Mouse (Mus musculus): ENCODE results near the gene Bcas3. TPM values are rescaled to one million over a fixed set of nuclear protein-coding genes. Genes with fewer than 3 reads are reported as not detected.

Bcas3 gene
- polyA plus RNA-seq, 1 experiment = 25.3 TPM

DNA sequence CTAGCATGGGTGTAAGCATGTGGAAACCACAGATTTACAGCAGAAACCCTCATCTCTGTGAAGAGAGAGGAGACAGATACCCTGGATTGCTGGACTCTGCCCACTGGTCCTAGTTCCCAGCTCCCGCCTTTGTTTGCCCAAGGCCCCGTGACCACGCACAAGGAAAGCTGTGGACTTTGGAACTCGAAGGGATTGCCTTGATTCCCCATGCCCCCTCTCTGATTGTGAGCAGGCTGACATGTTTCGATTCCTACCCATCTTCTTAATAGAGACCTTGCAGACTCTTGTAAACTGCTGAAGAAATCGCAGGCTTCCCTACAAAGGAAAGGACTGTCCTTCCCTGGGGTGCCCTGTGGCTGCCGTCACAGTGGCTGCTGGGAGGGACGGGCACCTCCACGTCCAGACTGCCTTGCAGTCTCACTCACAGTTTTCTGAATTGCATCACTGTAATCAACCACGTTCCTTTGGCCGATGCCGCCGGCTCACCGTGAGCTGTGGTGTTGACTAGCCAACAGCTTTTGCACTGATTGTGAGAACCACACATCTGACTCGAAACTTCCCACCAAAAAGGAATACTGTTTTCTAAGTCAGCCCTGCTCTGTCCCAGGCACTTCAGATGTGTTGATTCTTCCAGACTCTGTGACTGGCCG, 342.8 kb downstream of the Bcas3 start:
- Histone ChIP-seq H3K27me3 (ENCODE audit: control insufficient read depth, insufficient read depth, low read length) (no peaks in the 10 kb centered on the region), H3K4me1 (ENCODE audit: control insufficient read depth, insufficient read depth, insufficient read length) (peaks cover 8% of the 10 kb centered on the region; the same call in 1 of the 2 replicates), H3K27ac (ENCODE audit: insufficient read depth, low read length) (no peak overlapping the region), H3K36me3 (ENCODE audit: control insufficient read depth, insufficient read depth, low read length) (no peaks in the 10 kb centered on the region), H3K4me3 (ENCODE audit: extremely low read depth, insufficient read depth, insufficient read length) (no peak overlapping the region)
- TF ChIP-seq POLR2A (IDR thresholded peaks at IDR 0.05; ENCODE audit: low read depth, low read length) (no peak), CTCF (IDR thresholded peaks at IDR 0.05; ENCODE audit: extremely low read depth, insufficient read depth, insufficient read length, insufficient replicate concordance) (no peak)
- WGBS = 91% methylated on average over 16 of the region's 16 CpGs
- DNase-seq (ENCODE audit: low read depth in 1 of 2, low spot score in 2 of 2) = no peak

- TF ChIP-seq CTCF (IDR thresholded peaks at IDR 0.05; ENCODE audit: extremely low read depth, insufficient read depth, insufficient read length, insufficient replicate concordance) (no peak), POLR2A (IDR thresholded peaks at IDR 0.05; ENCODE audit: low read depth, low read length) (no peak)
- 92% methylated on average over 14 of the region's 14 CpGs for WGBS
- Histone ChIP-seq H3K27ac (ENCODE audit: insufficient read depth, low read length) (no peak overlapping the region; the same call in 1 of the 2 replicates), H3K4me3 (ENCODE audit: extremely low read depth, insufficient read depth, insufficient read length) (no peak overlapping the region), H3K4me1 (ENCODE audit: control insufficient read depth, insufficient read depth, insufficient read length) (peaks cover 8% of the 10 kb centered on the region; the same call in 1 of the 2 replicates), H3K36me3 (ENCODE audit: control insufficient read depth, insufficient read depth, low read length) (no peaks in the 10 kb centered on the region), H3K27me3 (ENCODE audit: control insufficient read depth, insufficient read depth, low read length) (no peaks in the 10 kb centered on the region)
- no peak for DNase-seq (ENCODE audit: low read depth in 1 of 2, low spot score in 2 of 2)
These were observed 343.8 kb downstream of the Bcas3 start for GRCm38 (mm10) chr11:85696491-85697398.

DNA sequence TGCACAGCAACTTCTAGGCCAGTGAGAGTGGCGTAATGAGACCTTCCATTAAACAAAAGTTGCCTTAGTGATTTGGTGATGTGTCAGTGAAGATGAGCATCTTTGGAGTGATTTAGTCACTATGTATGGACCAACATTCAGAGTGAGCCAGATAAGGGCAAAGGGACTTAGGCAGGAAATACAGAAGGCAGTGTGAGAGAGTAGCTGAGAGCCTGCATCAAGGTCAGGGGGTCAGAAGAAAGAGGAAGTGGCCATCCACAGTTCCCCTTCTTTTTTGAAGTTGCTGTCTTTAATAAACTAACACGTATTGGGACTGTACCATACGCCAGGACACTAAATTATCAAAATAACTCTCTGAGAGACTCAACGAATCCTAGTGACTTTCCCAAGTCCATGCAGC, 344.5 kb downstream of the Bcas3 start:
- peaks cover 8% of the 10 kb centered on the region; the same call in 1 of the 2 replicates for H3K4me1 ChIP-seq (ENCODE audit: control insufficient read depth, insufficient read depth, insufficient read length)
- no peak overlapping the region for H3K4me3 ChIP-seq (ENCODE audit: extremely low read depth, insufficient read depth, insufficient read length)
- DNase-seq (ENCODE audit: low read depth in 1 of 2, low spot score in 2 of 2) = no peak
- TF ChIP-seq CTCF (IDR thresholded peaks at IDR 0.05; ENCODE audit: extremely low read depth, insufficient read depth, insufficient read length, insufficient replicate concordance) (no peak), POLR2A (IDR thresholded peaks at IDR 0.05; ENCODE audit: low read depth, low read length) (no peak)
- no peaks in the 10 kb centered on the region for H3K36me3 ChIP-seq (ENCODE audit: control insufficient read depth, insufficient read depth, low read length)
- H3K27me3 ChIP-seq (ENCODE audit: control insufficient read depth, insufficient read depth, low read length) = no peaks in the 10 kb centered on the region
- peak overlapping the region; percentile 8; the same call in 1 of the 2 replicates for H3K27ac ChIP-seq (ENCODE audit: insufficient read depth, low read length)
- WGBS = 59% methylated on average over 4 of the region's 4 CpGs

DNA sequence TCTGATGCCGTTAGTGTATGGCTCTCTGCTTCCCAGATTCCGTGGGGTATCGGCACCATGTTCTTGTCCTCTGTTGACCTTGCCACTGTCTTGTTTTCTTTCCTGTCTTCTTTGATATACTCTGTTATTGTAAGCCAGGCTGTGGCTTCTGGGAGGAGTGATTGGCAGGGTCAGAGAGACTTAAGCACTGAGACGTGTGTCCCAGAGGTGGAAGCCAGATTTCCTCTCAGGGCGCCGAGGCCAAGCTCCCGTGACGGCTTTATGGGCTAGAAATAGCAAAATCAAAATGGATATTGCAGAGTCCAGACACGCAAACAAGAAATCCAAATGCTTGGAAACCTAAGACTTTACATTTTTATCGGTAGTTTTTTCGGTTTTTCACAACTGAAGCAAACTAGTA, 345.3 kb downstream of the Bcas3 start:
- no peak for DNase-seq (ENCODE audit: low read depth in 1 of 2, low spot score in 2 of 2)
- H3K4me3 ChIP-seq (ENCODE audit: extremely low read depth, insufficient read depth, insufficient read length) = no peak overlapping the region
- WGBS = 81% methylated on average over 11 of the region's 11 CpGs
- no peak for TF ChIP-seq CTCF (IDR thresholded peaks at IDR 0.05; ENCODE audit: extremely low read depth, insufficient read depth, insufficient read length, insufficient replicate concordance)
- no peak for TF ChIP-seq POLR2A (IDR thresholded peaks at IDR 0.05; ENCODE audit: low read depth, low read length)
- H3K36me3 ChIP-seq (ENCODE audit: control insufficient read depth, insufficient read depth, low read length) = no peaks in the 10 kb centered on the region
- no peak overlapping the region for H3K27ac ChIP-seq (ENCODE audit: insufficient read depth, low read length)
- H3K27me3 ChIP-seq (ENCODE audit: control insufficient read depth, insufficient read depth, low read length) = no peaks in the 10 kb centered on the region
- peaks cover 8% of the 10 kb centered on the region; the same call in 1 of the 2 replicates for H3K4me1 ChIP-seq (ENCODE audit: control insufficient read depth, insufficient read depth, insufficient read length)

DNA sequence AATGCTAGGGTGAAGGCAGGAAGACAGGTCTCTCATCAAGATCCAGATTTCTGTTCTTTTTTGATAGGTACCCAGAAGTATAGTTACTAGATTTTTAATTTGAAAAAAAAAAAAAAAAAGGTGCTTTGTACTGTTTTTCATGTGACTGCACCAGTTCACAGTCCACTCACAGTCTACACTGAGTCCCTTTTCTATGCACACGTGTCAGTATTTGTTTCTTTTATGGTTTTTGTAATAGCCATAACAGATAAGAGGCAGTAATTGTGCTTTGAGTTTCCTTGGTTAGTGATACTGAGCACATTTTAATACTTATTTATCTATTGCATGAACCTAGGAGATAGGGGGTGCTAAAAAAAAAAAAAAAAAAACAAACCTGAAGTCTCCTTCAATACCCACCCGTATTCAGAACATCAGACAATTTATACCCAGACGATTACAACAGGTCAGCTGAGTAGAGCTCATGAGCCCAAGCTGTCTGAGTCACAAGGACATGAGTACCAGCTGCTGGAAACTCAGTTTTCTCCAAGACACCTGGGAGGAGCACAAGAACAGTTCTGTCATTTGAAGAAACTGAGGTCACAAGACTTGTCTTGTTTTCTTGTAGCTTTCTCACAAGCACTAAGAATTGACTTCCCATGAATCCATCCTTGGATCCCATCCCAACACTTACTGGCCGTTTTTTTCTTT, 351.2 kb downstream of the Bcas3 start:
- 87% methylated on average over 4 of the region's 4 CpGs for whole genome bisulfite sequencing
- H3K27ac ChIP-seq (ENCODE audit: insufficient read depth, low read length) = no peak overlapping the region

GRCm38 (mm10) chr11:85706630-85707029, 353.7 kb downstream of the Bcas3 start:
- 24% methylated on average over 1 of the region's 1 CpGs for WGBS
- no peak overlapping the region for H3K27ac ChIP-seq (ENCODE audit: insufficient read depth, low read length)
- no peaks in the 10 kb centered on the region for H3K36me3 ChIP-seq (ENCODE audit: control insufficient read depth, insufficient read depth, low read length)
- no peak overlapping the region for H3K4me3 ChIP-seq (ENCODE audit: extremely low read depth, insufficient read depth, insufficient read length)
- H3K27me3 ChIP-seq (ENCODE audit: control insufficient read depth, insufficient read depth, low read length) = no peaks in the 10 kb centered on the region
- no peak for DNase-seq (ENCODE audit: low read depth in 1 of 2, low spot score in 2 of 2)
- TF ChIP-seq POLR2A (IDR thresholded peaks at IDR 0.05; ENCODE audit: low read depth, low read length) (no peak), CTCF (IDR thresholded peaks at IDR 0.05; ENCODE audit: extremely low read depth, insufficient read depth, insufficient read length, insufficient replicate concordance) (no peak; the same call in 1 of the 2 replicates)
- no peaks in the 10 kb centered on the region for H3K4me1 ChIP-seq (ENCODE audit: control insufficient read depth, insufficient read depth, insufficient read length)

More for the DNA sequence above, 351.2 kb downstream of the Bcas3 start:
- H3K36me3 ChIP-seq (ENCODE audit: control insufficient read depth, insufficient read depth, low read length) = no peaks in the 10 kb centered on the region
- H3K4me3 ChIP-seq (ENCODE audit: extremely low read depth, insufficient read depth, insufficient read length) = no peak overlapping the region
- no peak for DNase-seq (ENCODE audit: low read depth in 1 of 2, low spot score in 2 of 2)
- H3K27me3 ChIP-seq (ENCODE audit: control insufficient read depth, insufficient read depth, low read length) = no peaks in the 10 kb centered on the region
- no peaks in the 10 kb centered on the region for H3K4me1 ChIP-seq (ENCODE audit: control insufficient read depth, insufficient read depth, insufficient read length)
- TF ChIP-seq POLR2A (IDR thresholded peaks at IDR 0.05; ENCODE audit: low read depth, low read length) = no peak
- TF ChIP-seq CTCF (IDR thresholded peaks at IDR 0.05; ENCODE audit: extremely low read depth, insufficient read depth, insufficient read length, insufficient replicate concordance) = no peak
